Mouse (Mus musculus): ENCODE measurements at regions not wholly inside any gene's neighbourhood (a gene's known extent, or its start where the extent isn't known, plus 50 kb on each side); places are given as distances from the start of the nearest gene placed in this dataset.

DNA sequence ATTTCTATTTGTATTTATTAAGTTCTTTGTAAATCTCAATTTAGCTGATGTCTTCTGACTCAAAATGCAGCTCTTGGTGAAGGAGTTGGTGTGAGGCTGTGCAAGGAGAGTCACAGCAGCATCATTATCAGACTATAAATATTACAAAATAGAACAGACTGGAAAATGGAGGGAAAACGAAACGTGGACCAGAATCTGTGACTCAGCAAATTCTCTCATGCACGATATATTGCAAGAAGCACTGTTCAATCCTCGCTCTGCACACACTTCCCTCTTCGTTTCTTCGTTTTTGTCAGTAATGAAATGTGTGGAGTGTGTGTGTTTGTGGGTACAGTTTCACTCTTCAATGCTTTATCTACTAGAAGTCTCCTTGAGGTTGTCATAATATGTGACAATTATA lies 215.5 kb downstream of the Ktn1 start:
- no peak for TF ChIP-seq POLR2A (IDR thresholded peaks at IDR 0.05; ENCODE audit: insufficient read length, low read depth)
- TF ChIP-seq MYOD1 (IDR thresholded peaks at IDR 0.05; ENCODE audit: control insufficient read depth in 1 of 3, insufficient read length in 2 of 3, low read depth in 2 of 3), result no peak

Measured in myocyte (in vitro differentiated cells).